Mouse (Mus musculus): ENCODE data around the gene Rps6kb2. TPM values are rescaled to one million over a fixed set of nuclear protein-coding genes. Genes with fewer than 3 reads are reported as not detected.
A peak's percentile ranks its signal among the peaks of the same experiment; 100 is the strongest.

The Rps6kb2 gene
- polyA plus RNA-seq, 1 experiment = 42.5 TPM

DNA sequence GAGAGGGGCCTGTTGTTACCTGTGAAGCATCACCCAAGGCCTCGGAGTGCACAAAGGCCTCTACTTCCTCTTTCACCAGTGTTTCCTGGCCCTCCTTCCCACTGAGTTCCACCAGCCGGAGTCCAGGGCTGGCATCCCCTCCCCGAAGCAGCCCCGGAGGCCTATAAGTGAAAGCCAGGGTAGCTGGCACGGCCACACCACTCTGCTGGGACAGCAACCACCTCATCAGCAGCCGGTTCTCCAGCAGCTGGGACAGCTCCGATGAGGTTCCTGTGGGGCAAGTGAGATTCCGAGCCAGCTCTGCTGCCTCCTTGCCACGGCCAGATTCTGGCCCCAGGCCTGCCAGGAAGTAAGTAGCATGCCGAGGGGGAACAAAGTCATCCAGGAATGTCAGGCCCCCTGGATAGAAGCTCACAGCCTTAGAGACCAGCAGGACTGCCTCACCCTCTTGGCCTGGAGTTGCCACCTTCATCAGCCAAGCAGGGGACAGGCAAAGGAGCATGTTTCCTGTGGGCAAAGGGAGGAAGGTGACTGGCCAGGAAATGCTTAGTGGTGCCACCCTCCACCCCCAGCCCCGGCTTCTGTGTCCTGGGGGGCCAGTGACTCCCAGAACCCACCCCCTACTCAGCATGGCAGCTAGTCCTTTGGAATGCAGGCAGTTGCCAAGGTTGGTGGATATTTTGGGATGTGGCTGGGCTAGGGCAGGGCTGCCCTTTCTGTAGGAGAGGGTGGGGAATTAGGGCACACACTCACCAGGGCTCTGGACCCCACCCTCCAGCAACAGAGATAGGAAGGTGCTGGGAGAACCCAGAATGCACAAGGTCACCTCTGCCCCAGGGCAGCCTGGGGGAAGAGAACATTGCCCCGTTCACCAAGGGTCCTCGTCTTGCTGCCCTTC, 8.5 kb upstream of the Rps6kb2 start:
- TF ChIP-seq POLR2A (IDR thresholded peaks at IDR 0.05; ENCODE audit: low read depth, low read length) (no peak; the same call in 1 of the 2 replicates), CTCF (IDR thresholded peaks at IDR 0.05; ENCODE audit: extremely low read depth, insufficient read length, insufficient replicate concordance, low read depth, low read length) (no peak)
- no peaks in the 10 kb centered on the region for H3K27me3 ChIP-seq (ENCODE audit: control insufficient read depth, insufficient read depth, low read length)
- 75% methylated on average over 13 of the region's 13 CpGs for WGBS
- no peak overlapping the region for H3K27ac ChIP-seq (ENCODE audit: insufficient read depth, low read depth, low read length)
- peaks cover 10% of the 10 kb centered on the region for H3K4me1 ChIP-seq (ENCODE audit: control insufficient read depth, insufficient read depth, insufficient read length, low read length)
- no peaks in the 10 kb centered on the region for H3K36me3 ChIP-seq (ENCODE audit: control insufficient read depth, insufficient read depth, low read length)
- no peak overlapping the region for H3K4me3 ChIP-seq (ENCODE audit: low read depth, low read length)

GRCm38 (mm10) chr19:4170723-4171392, 7.7 kb upstream of the Rps6kb2 start:
- H3K4me1 ChIP-seq (ENCODE audit: control insufficient read depth, insufficient read depth, insufficient read length, low read length) = peaks cover 10% of the 10 kb centered on the region
- H3K36me3 ChIP-seq (ENCODE audit: control insufficient read depth, insufficient read depth, low read length) = no peaks in the 10 kb centered on the region
- TF ChIP-seq CTCF (IDR thresholded peaks at IDR 0.05; ENCODE audit: extremely low read depth, insufficient read length, insufficient replicate concordance, low read depth, low read length) (no peak), POLR2A (IDR thresholded peaks at IDR 0.05; ENCODE audit: low read depth, low read length) (no peak)
- H3K27ac ChIP-seq (ENCODE audit: insufficient read depth, low read depth, low read length) = no peak overlapping the region
- no peak overlapping the region for H3K4me3 ChIP-seq (ENCODE audit: low read depth, low read length)
- 94% methylated on average over 10 of the region's 10 CpGs for WGBS
- no peaks in the 10 kb centered on the region for H3K27me3 ChIP-seq (ENCODE audit: control insufficient read depth, insufficient read depth, low read length)

GRCm38 (mm10) chr19:4169810-4170209, 6.7 kb upstream of the Rps6kb2 start:
- Histone ChIP-seq H3K27ac (ENCODE audit: insufficient read depth, low read depth, low read length) (peak overlapping the region; percentile 72), H3K27me3 (ENCODE audit: control insufficient read depth, insufficient read depth, low read length) (no peaks in the 10 kb centered on the region), H3K4me1 (ENCODE audit: control insufficient read depth, insufficient read depth, insufficient read length, low read length) (peaks cover 7% of the 10 kb centered on the region), H3K36me3 (ENCODE audit: control insufficient read depth, insufficient read depth, low read length) (no peaks in the 10 kb centered on the region), H3K4me3 (ENCODE audit: low read depth, low read length) (peak overlapping the region; percentile 70)
- 4% methylated on average over 27 of the region's 27 CpGs for WGBS
- TF ChIP-seq POLR2A (IDR thresholded peaks at IDR 0.05; ENCODE audit: low read depth, low read length) = no peak
- no peak for TF ChIP-seq CTCF (IDR thresholded peaks at IDR 0.05; ENCODE audit: extremely low read depth, insufficient read length, insufficient replicate concordance, low read depth, low read length)

- peak overlapping the region; percentile 72 for H3K27ac ChIP-seq (ENCODE audit: insufficient read depth, low read depth, low read length)
- H3K36me3 ChIP-seq (ENCODE audit: control insufficient read depth, insufficient read depth, low read length) = no peaks in the 10 kb centered on the region
- peaks cover 7% of the 10 kb centered on the region for H3K4me1 ChIP-seq (ENCODE audit: control insufficient read depth, insufficient read depth, insufficient read length, low read length)
- H3K27me3 ChIP-seq (ENCODE audit: control insufficient read depth, insufficient read depth, low read length) = no peaks in the 10 kb centered on the region
- WGBS = under 1% methylated on average over 43 of the region's 43 CpGs
- H3K4me3 ChIP-seq (ENCODE audit: low read depth, low read length) = peak overlapping the region; percentile 70
- TF ChIP-seq POLR2A (IDR thresholded peaks at IDR 0.05; ENCODE audit: low read depth, low read length) = peak; percentile 92
- peak; percentile 83 for TF ChIP-seq CTCF (IDR thresholded peaks at IDR 0.05; ENCODE audit: extremely low read depth, insufficient read length, insufficient replicate concordance, low read depth, low read length)
Observed at GRCm38 (mm10) chr19:4169378-4169784, 6.2 kb upstream of the Rps6kb2 start.

- Histone ChIP-seq H3K36me3 (ENCODE audit: control insufficient read depth, insufficient read depth, low read length) (no peaks in the 10 kb centered on the region), H3K27me3 (ENCODE audit: control insufficient read depth, insufficient read depth, low read length) (no peaks in the 10 kb centered on the region), H3K4me1 (ENCODE audit: control insufficient read depth, insufficient read depth, insufficient read length, low read length) (peaks cover 15% of the 10 kb centered on the region), H3K27ac (ENCODE audit: insufficient read depth, low read depth, low read length) (no peak overlapping the region), H3K4me3 (ENCODE audit: low read depth, low read length) (no peak overlapping the region)
- TF ChIP-seq CTCF (IDR thresholded peaks at IDR 0.05; ENCODE audit: extremely low read depth, insufficient read length, insufficient replicate concordance, low read depth, low read length) = no peak
- no peak for TF ChIP-seq POLR2A (IDR thresholded peaks at IDR 0.05; ENCODE audit: low read depth, low read length)
- 70% methylated on average over 9 of the region's 9 CpGs for WGBS
Observed at GRCm38 (mm10) chr19:4166678-4167476, 3.7 kb upstream of the Rps6kb2 start.

DNA sequence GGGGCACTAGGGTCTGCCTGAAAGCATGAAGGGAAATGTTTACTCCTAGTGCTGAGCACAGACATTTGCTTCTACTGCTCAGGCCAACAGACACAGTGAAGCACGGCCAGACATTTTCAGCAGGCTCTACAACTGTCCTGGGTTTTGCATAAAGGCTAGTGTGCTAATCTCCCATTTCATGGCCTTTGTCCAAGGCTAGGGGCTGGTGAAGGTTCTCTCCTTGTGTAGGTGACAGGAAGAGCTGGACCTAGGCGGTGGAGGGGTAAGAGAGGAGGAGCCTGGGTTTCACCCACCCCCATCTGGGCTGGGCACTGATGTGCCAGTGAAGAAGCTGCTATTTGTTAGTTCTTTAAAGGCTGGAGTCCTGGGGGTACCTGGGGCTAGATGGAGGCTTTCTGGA, 1.6 kb upstream of the Rps6kb2 start:
- TF ChIP-seq CTCF (IDR thresholded peaks at IDR 0.05; ENCODE audit: extremely low read depth, insufficient read length, insufficient replicate concordance, low read depth, low read length) (no peak), POLR2A (IDR thresholded peaks at IDR 0.05; ENCODE audit: low read depth, low read length) (no peak)
- 75% methylated on average over 2 of the region's 2 CpGs for WGBS
- Histone ChIP-seq H3K27ac (ENCODE audit: insufficient read depth, low read depth, low read length) (no peak overlapping the region), H3K4me3 (ENCODE audit: low read depth, low read length) (no peak overlapping the region), H3K36me3 (ENCODE audit: control insufficient read depth, insufficient read depth, low read length) (peaks cover 6% of the 10 kb centered on the region), H3K4me1 (ENCODE audit: control insufficient read depth, insufficient read depth, insufficient read length, low read length) (peaks cover 8% of the 10 kb centered on the region; the same call in 1 of the 2 replicates), H3K27me3 (ENCODE audit: control insufficient read depth, insufficient read depth, low read length) (no peaks in the 10 kb centered on the region)
